Mouse (Mus musculus): ENCODE measurements at regions not wholly inside any gene's neighbourhood (a gene's known extent, or its start where the extent isn't known, plus 50 kb on each side); places are given as distances from the start of the nearest gene placed in this dataset.
A peak's percentile ranks its signal among the peaks of the same experiment; 100 is the strongest.

DNA sequence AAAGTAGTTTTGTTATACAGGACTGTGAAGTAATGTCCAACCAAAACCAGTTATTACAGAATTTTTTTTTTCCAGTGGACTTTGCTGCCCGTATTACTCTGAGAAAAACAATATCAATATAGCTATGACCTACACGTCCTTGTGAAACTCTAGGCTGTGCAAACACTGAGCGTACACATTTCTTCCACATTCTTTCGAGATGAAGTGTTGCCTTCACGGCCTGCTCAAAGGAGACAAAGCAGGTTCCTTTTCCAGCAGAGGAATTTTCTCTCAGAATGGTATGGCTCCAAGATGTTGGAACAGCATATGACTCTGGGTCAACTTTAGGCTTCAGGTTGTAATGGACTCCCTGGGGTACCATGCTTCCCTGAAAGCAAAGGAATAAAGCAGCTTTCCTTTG, 463.6 kb downstream of the Epha4 start:
- DNase-seq (ENCODE audit: low spot score) = peak; percentile 16

- no peak for DNase-seq (ENCODE audit: low spot score)
These were observed 460.9 kb downstream of the Epha4 start for GRCm38 (mm10) chr1:77053837-77054540.

GRCm38 (mm10) chr1:77062468-77062867, 452.4 kb downstream of the Epha4 start:
- DNase-seq (ENCODE audit: low spot score) = no peak

DNA sequence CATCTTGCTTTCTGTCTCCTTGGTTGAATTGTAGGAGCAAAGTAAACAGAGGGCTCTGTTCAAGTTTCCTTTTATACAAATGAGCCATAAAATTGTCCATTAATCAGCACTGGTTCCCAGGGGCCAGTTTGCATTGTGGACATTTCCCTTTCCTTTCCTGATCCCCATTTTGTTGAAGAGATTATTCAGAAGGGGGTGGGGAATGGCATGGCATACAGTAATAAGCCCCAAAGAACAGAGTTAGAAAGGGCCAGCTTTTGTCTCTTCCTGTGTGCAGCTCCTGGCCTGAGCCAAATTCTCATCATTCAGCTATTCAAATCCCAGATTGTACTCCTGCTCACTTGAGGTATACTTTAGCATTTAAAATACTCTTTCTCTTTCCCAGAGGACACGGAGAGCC, 441.8 kb downstream of the Epha4 start:
- DNase-seq (ENCODE audit: low spot score) = peak; percentile 44

DNA sequence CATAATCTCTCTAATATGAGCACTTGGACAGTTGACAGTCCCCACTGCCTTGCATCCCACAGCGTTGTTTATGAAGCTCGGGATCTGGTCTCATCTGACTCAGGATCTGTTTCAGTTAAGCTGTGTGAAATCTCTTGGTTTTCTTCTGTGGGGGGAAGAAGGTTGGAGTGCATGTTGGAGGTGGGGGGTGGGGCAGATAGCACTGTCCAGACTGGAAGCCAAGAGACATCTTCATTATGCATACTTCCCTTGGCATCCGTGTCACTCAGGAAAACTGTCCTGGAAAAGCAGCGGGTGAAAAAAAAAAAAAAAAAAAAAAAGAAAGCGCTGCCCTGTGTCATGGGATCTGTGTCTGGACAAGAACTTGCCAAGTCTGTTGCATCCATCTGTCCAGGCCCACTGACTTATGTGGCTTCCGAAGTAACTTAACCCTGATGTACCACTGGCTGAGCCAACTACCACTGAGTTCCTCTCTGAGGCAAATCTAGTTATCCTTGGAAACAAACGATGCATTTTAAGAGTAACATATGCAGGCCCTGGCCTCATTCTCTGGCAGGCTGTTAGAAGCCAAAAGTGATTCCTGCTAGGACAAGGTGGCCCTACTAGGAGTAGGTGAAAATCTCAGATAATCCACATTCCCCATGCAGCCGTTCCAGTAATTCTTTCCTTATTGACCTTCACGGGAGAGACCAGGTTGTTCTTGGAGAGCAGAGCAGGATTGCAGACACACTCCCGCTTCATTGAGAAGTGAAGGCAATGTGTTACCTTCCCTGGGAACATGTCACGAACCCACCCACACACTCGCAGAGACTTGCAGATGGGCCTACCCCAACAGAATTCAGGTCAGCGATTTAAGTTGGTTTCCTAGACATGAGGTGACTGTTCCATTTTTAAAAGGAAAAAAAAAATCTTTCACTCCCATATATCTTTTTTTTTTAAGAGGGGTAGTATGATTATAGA, 439.7 kb downstream of the Epha4 start:
- DNase-seq (ENCODE audit: low spot score) = no peak

- no peak for DNase-seq (ENCODE audit: low spot score)
These were observed 434.1 kb downstream of the Epha4 start for GRCm38 (mm10) chr1:77080767-77081166.

DNA sequence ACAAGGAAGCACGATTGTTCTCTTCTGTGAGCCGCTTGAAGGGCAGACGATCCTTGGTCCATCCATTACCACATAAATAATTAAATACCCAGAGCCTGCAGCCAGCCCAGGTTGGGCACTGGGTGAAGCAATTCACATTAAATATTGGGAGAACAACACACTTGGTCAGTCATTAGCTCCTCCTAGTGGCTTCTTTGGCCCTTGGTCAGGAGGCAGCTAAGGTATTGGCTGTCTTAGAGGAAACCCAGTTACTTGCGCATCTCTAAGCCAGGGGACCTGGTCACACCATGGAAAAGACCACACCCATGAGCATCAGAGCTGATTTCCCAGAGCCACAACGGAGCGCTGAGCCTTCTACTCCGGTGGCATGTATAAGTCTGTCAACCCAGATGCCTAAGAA, 433.2 kb downstream of the Epha4 start:
- DNase-seq (ENCODE audit: low spot score) = peak; percentile 59

DNA sequence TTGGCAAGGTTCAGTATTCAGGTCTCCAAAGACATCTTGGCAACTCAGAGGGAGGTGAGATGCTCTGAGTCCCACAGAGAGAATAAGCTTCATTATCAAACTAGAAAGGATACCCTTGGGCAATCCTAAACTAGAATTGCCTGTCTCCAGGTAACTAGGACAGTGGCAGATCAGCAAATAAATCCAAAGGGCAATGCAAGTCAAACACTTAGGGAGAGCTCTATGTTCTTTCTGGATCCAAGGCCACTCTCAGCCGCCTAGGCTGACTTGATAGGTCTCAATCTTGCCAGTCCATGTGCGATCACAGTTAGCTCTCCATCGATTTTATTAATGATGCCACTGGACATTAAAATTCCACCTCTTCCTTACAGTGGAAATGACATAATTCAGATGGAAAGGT, 432.5 kb downstream of the Epha4 start:
- no peak for DNase-seq (ENCODE audit: low spot score)

DNA sequence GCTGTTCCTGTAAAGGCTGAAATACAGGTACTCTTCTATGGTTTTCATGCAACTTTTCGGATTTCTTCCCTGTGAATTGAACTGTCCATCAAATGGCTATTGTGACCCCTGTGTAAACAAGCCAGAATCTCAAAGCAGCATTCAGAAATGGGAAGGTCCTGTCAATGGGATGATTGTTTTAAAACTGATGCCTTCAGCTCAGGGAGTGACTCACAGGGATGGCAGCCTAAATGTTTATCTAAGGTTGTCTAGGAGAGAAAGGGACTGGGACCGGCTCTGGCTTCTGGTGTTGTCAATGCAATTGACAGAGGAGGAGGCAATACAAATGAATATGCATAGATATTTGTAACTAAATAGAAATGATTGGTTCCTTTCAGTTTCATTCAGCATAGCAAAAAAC, 421.3 kb downstream of the Epha4 start:
- no peak for DNase-seq (ENCODE audit: low spot score)

DNA sequence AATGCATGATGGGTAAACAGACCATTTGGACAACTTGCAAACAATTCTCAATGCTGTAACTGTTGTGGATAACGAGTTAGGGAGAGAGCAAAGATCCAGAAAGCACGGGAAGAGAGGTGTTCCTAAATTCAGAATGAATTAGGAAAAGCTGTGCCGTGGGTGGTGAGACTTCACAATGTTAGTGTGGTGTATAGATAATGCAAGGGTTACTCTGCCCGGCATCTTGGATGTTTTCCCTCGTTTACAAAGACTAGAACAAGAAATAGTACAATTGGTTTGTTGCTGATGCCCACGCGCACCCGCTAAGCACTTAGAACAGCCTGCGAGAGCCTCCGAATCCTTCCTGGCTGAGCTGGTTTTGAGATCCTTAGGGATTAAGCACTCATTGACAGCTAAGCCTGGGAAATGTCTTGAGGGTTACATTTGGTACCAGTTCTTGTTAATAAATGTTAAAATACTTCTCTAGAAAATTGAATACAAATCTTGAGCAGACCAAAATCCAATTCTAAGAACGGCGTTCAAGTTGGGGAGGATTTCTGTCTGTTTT, 413.1 kb downstream of the Epha4 start:
- DNase-seq (ENCODE audit: low spot score) = peak; percentile 17

GRCm38 (mm10) chr1:77102421-77103133, 412.3 kb downstream of the Epha4 start:
- DNase-seq (ENCODE audit: low spot score) = peak; percentile 9

- DNase-seq (ENCODE audit: low spot score) = peak; percentile 3
These were observed 404.8 kb downstream of the Epha4 start for GRCm38 (mm10) chr1:77109861-77110785.

DNA sequence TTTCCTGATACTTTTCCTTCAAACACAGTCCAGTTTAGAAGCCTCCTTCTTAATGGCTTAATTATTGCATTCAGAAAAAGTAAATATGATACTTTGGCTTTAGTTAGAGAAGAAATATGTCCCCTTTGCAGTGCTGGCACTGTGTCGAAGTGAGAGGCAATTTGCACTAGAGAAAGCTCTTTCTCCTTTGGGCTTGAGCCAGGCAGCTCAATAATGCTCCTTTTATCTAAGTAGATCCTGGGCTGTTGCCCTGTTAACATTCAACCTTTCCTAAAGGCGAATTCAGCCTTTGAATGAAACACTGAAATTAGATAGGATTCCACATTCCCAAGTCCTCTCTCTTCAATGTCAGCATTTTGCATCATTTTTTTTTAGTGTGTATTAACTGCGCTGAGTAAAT, 386.5 kb downstream of the Epha4 start:
- DNase-seq (ENCODE audit: low spot score) = no peak

- peak; percentile 54 for DNase-seq (ENCODE audit: low spot score)
These were observed 377.2 kb downstream of the Epha4 start for GRCm38 (mm10) chr1:77137663-77138062.

- DNase-seq (ENCODE audit: low spot score) = peak; percentile 72
These were observed 374.0 kb downstream of the Epha4 start for GRCm38 (mm10) chr1:77140906-77141305.

GRCm38 (mm10) chr1:77148052-77148451, 366.8 kb downstream of the Epha4 start:
- DNase-seq (ENCODE audit: low spot score) = no peak

DNA sequence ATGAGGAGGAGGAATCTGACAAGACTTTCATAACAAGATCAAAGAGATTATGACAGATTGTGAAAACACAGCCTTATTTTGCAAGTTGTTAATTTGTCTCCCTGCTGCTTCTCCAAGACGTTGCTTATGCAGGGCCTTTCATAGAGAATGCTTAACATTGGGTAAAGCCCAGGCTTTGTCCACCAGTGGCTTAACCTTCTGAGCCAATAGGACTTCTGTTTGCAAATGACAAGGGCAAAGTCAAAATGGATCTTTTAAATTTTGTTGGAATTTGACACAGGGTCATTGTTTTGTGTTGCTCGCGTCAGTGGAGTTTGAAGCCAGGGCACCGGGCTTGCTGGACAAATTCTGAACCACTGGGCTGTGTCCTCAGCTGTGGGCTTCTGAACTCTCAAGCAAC, 346.6 kb downstream of the Epha4 start:
- DNase-seq (ENCODE audit: low spot score) = no peak

- DNase-seq (ENCODE audit: low spot score) = no peak
These were observed 342.4 kb downstream of the Epha4 start for GRCm38 (mm10) chr1:77172463-77172862.

DNA sequence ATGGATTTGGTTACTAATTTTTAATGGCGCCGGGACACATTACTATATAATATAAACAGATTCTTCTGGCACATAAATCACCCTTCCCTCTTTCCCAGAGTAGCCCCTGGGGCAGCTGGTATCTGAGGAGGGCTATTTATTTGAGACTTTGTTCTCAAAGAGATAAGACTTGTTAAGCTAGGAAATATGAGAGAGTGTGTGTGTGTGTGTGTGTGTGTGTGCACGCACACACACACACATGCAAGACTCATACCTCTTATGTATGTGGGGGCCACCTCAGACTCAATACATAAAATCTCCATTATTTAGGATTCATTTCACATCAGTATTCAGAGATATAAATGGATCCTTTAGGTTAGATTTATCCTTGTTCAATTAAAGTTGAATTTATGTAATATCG, 340.1 kb downstream of the Epha4 start:
- no peak for DNase-seq (ENCODE audit: low spot score)

DNA sequence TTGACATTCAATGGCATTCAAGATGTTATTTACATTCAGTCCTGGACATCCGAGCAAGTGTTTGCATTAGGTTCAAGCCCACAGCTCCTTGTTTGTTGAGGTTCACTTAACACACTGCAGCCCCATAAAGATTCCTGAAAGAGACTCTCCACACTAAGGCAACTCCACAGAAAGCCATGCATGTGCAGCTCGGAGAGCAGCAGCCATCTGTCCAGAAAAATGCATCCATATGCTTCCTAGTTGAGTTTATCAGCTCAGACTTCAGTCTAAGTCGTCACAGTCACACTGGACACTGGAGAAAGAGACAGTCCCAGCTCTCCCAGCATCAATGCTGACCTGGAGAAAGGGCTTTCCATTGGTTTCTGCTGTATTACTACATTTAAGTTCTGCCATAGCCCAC, 339.7 kb downstream of the Epha4 start:
- DNase-seq (ENCODE audit: low spot score) = no peak

DNA sequence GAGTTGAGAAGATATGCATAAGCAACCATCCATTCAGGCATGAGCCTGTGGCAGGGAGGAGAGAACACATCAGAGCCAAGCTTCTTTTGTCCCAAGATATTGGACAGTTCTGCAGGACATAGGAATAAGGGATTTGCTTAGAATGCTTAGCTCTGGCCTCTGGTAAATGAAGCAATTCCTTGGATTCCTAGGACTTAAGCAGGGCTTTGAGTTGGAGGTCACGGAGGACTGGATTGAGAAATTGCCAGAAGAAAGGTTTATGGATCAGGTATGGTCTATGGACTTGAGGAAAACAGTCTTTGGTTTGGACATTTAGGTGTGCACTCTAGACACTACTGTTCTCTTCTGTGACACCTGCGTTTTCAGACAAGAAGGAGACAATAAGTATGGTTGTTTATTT, 338.4 kb downstream of the Epha4 start:
- no peak for DNase-seq (ENCODE audit: low spot score)

Data from embryo, embryonic 10.5 days (tissue).